In the genomic region with DNA sequence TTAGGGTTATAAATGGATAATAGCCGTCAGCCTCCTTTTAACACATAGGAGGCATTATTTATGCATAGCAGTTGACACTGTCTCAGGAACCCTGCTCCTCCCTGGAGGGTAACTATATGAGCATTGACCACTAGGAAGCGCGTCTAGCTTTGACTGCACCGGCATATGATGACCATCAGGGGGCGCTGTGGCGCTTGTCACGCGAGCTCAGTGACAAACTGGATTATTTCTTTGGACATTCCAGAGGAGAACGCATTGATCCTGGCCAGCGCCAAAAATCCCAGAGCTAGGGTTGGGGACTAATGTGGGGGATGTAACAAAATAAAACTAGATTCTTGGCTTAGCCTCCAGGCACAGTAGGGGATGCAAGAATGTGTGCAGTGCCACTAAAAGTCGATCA, we compare ENCODE assay signal across 8 mouse cellular contexts. TPM values are rescaled to one million over a fixed set of nuclear protein-coding genes. Genes with fewer than 3 reads are reported as not detected.
DNase-seq lines count a peak whose midpoint lies in the region; ATAC-seq and TF ChIP-seq lines count a peak whose summit lies in the region.

No protein-coding gene starts in this region.

- WGBS in hindbrain, embryonic 11.5 days: 13% methylated on average over 11 of the region's 11 CpGs
- 12% methylated on average over 11 of the region's 11 CpGs for WGBS in hindbrain, embryonic 13.5 days
- WGBS in intestine, embryonic 14.5 days: 12% methylated on average over 11 of the region's 11 CpGs
- 7% methylated on average over 11 of the region's 11 CpGs for WGBS in midbrain, postnatal 0 days

- no peak overlapping the region for H3K9ac ChIP-seq in hindbrain, embryonic 11.5 days (ENCODE audit: low read depth, low read length)
- H3K9ac ChIP-seq in hindbrain, embryonic 13.5 days: no peak overlapping the region
- no peak overlapping the region for H3K9ac ChIP-seq in intestine, embryonic 14.5 days (ENCODE audit: low read length)
- H3K9ac ChIP-seq in midbrain, postnatal 0 days (replicated peaks; ENCODE audit: low read length, poor library complexity, severe bottlenecking): no peak overlapping the region

- H3K27ac ChIP-seq in hindbrain, embryonic 11.5 days (ENCODE audit: low read depth, low read length): no peak overlapping the region
- no peak overlapping the region for H3K27ac ChIP-seq in hindbrain, embryonic 13.5 days
- no peak overlapping the region for H3K27ac ChIP-seq in intestine, embryonic 14.5 days (ENCODE audit: low read depth)
- H3K27ac ChIP-seq in midbrain, postnatal 0 days (ENCODE audit: low read depth, low read length): no peak overlapping the region
- 0 out of 2 replicates have a peak overlapping the region, but pooled peaks have one; percentile 23 for H3K27ac ChIP-seq in testis, adult 2 months (ENCODE audit: control insufficient read depth, insufficient read depth, low read depth, low read length)

- H3K4me3 ChIP-seq in hindbrain, embryonic 11.5 days (ENCODE audit: low read depth, low read length): no peak overlapping the region
- no peak overlapping the region for H3K4me3 ChIP-seq in hindbrain, embryonic 13.5 days
- no peak overlapping the region for H3K4me3 ChIP-seq in intestine, embryonic 14.5 days (ENCODE audit: low read depth, low read length)
- H3K4me3 ChIP-seq in midbrain, postnatal 0 days (ENCODE audit: low read depth, low read length): no peak overlapping the region
- H3K4me3 ChIP-seq in testis, adult 2 months (ENCODE audit: control insufficient read depth, low read depth, low read length): no peak overlapping the region

- no peak for TF ChIP-seq POLR2A in brain, embryonic 14.5 days (IDR thresholded peaks at IDR 0.05; ENCODE audit: borderline replicate concordance, extremely low read depth, insufficient read depth, insufficient read length, poor library complexity, severe bottlenecking)
- no peak for TF ChIP-seq POLR2A in testis, adult 2 months (IDR thresholded peaks at IDR 0.05; ENCODE audit: control insufficient read depth, low read depth, low read length)

- no peaks in the 10 kb centered on the region for H3K36me3 ChIP-seq in hindbrain, embryonic 11.5 days (ENCODE audit: control insufficient read depth, insufficient read depth, low read length)
- H3K36me3 ChIP-seq in hindbrain, embryonic 13.5 days: no peaks in the 10 kb centered on the region
- H3K36me3 ChIP-seq in intestine, embryonic 14.5 days (ENCODE audit: control insufficient read depth, insufficient read depth, low read length): peaks cover 24% of the 10 kb centered on the region
- 0 out of 2 replicates have a peak, but pooled peaks cover 3% of the 10 kb centered on the region for H3K36me3 ChIP-seq in midbrain, postnatal 0 days (ENCODE audit: insufficient read depth, low read length)
- H3K36me3 ChIP-seq in testis, adult 2 months (ENCODE audit: control insufficient read depth, insufficient read depth, low read length): no peaks in the 10 kb centered on the region

- 0 out of 2 replicates have a peak, but pooled peaks cover 2% of the 10 kb centered on the region for H3K27me3 ChIP-seq in hindbrain, embryonic 11.5 days (ENCODE audit: control insufficient read depth, insufficient read depth, low read length)
- H3K27me3 ChIP-seq in hindbrain, embryonic 13.5 days: peaks cover 16% of the 10 kb centered on the region; the same call in 1 of the 2 replicates
- no peaks in the 10 kb centered on the region for H3K27me3 ChIP-seq in intestine, embryonic 14.5 days (replicated peaks; ENCODE audit: control insufficient read depth, insufficient read depth, low read length)
- no peaks in the 10 kb centered on the region for H3K27me3 ChIP-seq in midbrain, postnatal 0 days (ENCODE audit: insufficient read depth, low read length)
- no peaks in the 10 kb centered on the region for H3K27me3 ChIP-seq in testis, adult 2 months (ENCODE audit: control insufficient read depth, insufficient read depth, low read length)

- no peaks in the 10 kb centered on the region for H3K9me3 ChIP-seq in hindbrain, embryonic 11.5 days (ENCODE audit: control insufficient read depth, low read length)
- no peaks in the 10 kb centered on the region for H3K9me3 ChIP-seq in hindbrain, embryonic 13.5 days
- H3K9me3 ChIP-seq in intestine, embryonic 14.5 days (ENCODE audit: control insufficient read depth, low read length): no peaks in the 10 kb centered on the region
- H3K9me3 ChIP-seq in midbrain, postnatal 0 days (ENCODE audit: low read length): no peaks in the 10 kb centered on the region

- H3K4me1 ChIP-seq in hindbrain, embryonic 11.5 days (replicated peaks; ENCODE audit: control insufficient read depth, insufficient read depth, low read length): no peaks in the 10 kb centered on the region
- H3K4me1 ChIP-seq in hindbrain, embryonic 13.5 days (replicated peaks): no peaks in the 10 kb centered on the region
- peaks cover 4% of the 10 kb centered on the region; the same call in 1 of the 2 replicates for H3K4me1 ChIP-seq in intestine, embryonic 14.5 days (replicated peaks; ENCODE audit: control insufficient read depth, insufficient read depth, low read length)
- no peaks in the 10 kb centered on the region for H3K4me1 ChIP-seq in midbrain, postnatal 0 days (ENCODE audit: insufficient read depth, low read length)
- peaks cover 23% of the 10 kb centered on the region for H3K4me1 ChIP-seq in testis, adult 2 months (ENCODE audit: control insufficient read depth, insufficient read depth, low read length)

- intact Hi-C loops in left cerebral cortex, postnatal 10 days (cut with DNase I): no loop called here

- TF ChIP-seq CTCF in brain, embryonic 14.5 days (IDR thresholded peaks at IDR 0.05; ENCODE audit: borderline replicate concordance, extremely low read depth, insufficient read depth, insufficient read length): peak; percentile 93
- peak; percentile 95 for TF ChIP-seq CTCF in midbrain, postnatal 0 days (IDR thresholded peaks at IDR 0.05)
- peak; percentile 99 for TF ChIP-seq CTCF in testis, adult 2 months (IDR thresholded peaks at IDR 0.05; ENCODE audit: control insufficient read depth, insufficient read depth, insufficient replicate concordance, low read depth, low read length)

- peak; percentile 83 for DNase-seq in hindbrain, embryonic 11.5 days (ENCODE audit: low spot score)
- peak; percentile 72 for DNase-seq in brain, embryonic 14.5 days (ENCODE audit: low read depth)
- DNase-seq in forelimb bud, embryonic 11.5 days (ENCODE audit: low read depth, low spot score): peak; percentile 71
- peak; percentile 79 for DNase-seq in intestine, embryonic 14.5 days (ENCODE audit: low spot score)
- peak; percentile 58 to 77 for DNase-seq in left cerebral cortex, postnatal 10 days (ENCODE audit: extremely low spot score in 1 of 2, low spot score in 2 of 2)
- DNase-seq in midbrain, postnatal 0 days (ENCODE audit: low spot score): peak; percentile 77

- ATAC-seq in hindbrain, embryonic 11.5 days (ENCODE audit: low FRiP score): no peak
- ATAC-seq in hindbrain, embryonic 13.5 days (ENCODE audit: low FRiP score): no peak
- ATAC-seq in intestine, embryonic 14.5 days (replicated peaks; ENCODE audit: low FRiP score, low TSS enrichment, low read depth): 0 out of 2 replicates have a peak, but pooled peaks have one; percentile 18
- ATAC-seq in midbrain, postnatal 0 days (ENCODE audit: low FRiP score): peak; percentile 41; the same call in 1 of the 2 replicates

- H3K4me2 ChIP-seq in hindbrain, embryonic 11.5 days (replicated peaks; ENCODE audit: low read depth, low read length): no peak overlapping the region
- H3K4me2 ChIP-seq in hindbrain, embryonic 13.5 days: no peak overlapping the region
- no peak overlapping the region for H3K4me2 ChIP-seq in intestine, embryonic 14.5 days (ENCODE audit: low read length)
- H3K4me2 ChIP-seq in midbrain, postnatal 0 days (ENCODE audit: low read depth, low read length, poor library complexity, severe bottlenecking): no peak overlapping the region

RNA-seq across cellular contexts. Expression of gene Ltbp4, which starts 35.3 kb away (rescaled TPM):
- polyA plus RNA-seq in hindbrain, embryonic 11.5 days (2014; fragmentation: Nextera tagmentation; extraction: Ambion mirVana): 2.4 and 3.9 TPM in 2 replicates
- 5.4 and 6.0 TPM in 2 replicates for polyA plus RNA-seq in hindbrain, embryonic 13.5 days (2015; fragmentation: Nextera tagmentation; extraction: Ambion mirVana)
- polyA plus RNA-seq in brain, embryonic 14.5 days (2012; rRNA removed): 24.3 and 24.4 TPM in 2 replicates
- 97.9 and 110 TPM in 2 replicates for polyA plus RNA-seq in intestine, embryonic 14.5 days (2014; fragmentation: Nextera tagmentation; extraction: Ambion mirVana)
- 10 to 100 TPM; 52.3 to 57.5 TPM for total RNA-seq in left cerebral cortex, postnatal 10 days (2021)
- total RNA-seq in midbrain, postnatal 0 days (2014; rRNA removed): 25.3 and 44.3 TPM in 2 replicates
- 13.6 and 16.0 TPM in 2 replicates for polyA plus RNA-seq in midbrain, postnatal 0 days (2015; fragmentation: Nextera tagmentation; extraction: Ambion mirVana)
- 23.9 and 26.1 TPM in 2 replicates for polyA plus RNA-seq in testis, adult 2 months (2012; rRNA removed)

RNA-seq across cellular contexts. Expression of gene Numbl, which starts 43.9 kb away (rescaled TPM):
- polyA plus RNA-seq in hindbrain, embryonic 11.5 days (2014; fragmentation: Nextera tagmentation; extraction: Ambion mirVana): 19.8 and 22.7 TPM in 2 replicates
- polyA plus RNA-seq in hindbrain, embryonic 13.5 days (2015; fragmentation: Nextera tagmentation; extraction: Ambion mirVana): 48.4 and 49.6 TPM in 2 replicates
- 109 and 112 TPM in 2 replicates for polyA plus RNA-seq in brain, embryonic 14.5 days (2012; rRNA removed)
- 9.2 and 11.0 TPM in 2 replicates for polyA plus RNA-seq in intestine, embryonic 14.5 days (2014; fragmentation: Nextera tagmentation; extraction: Ambion mirVana)
- 100 to 1,000 TPM; 117 to 126 TPM for total RNA-seq in left cerebral cortex, postnatal 10 days (2021)
- 111 and 147 TPM in 2 replicates for total RNA-seq in midbrain, postnatal 0 days (2014; rRNA removed)
- 59.8 and 60.9 TPM in 2 replicates for polyA plus RNA-seq in midbrain, postnatal 0 days (2015; fragmentation: Nextera tagmentation; extraction: Ambion mirVana)
- 5.9 and 7.8 TPM in 2 replicates for polyA plus RNA-seq in testis, adult 2 months (2012; rRNA removed)

RNA-seq across cellular contexts. Expression of gene Shkbp1, which starts 53.6 kb away (rescaled TPM):
- 51.5 and 56.7 TPM in 2 replicates for polyA plus RNA-seq in hindbrain, embryonic 11.5 days (2014; fragmentation: Nextera tagmentation; extraction: Ambion mirVana)
- polyA plus RNA-seq in hindbrain, embryonic 13.5 days (2015; fragmentation: Nextera tagmentation; extraction: Ambion mirVana): 61.8 and 62.5 TPM in 2 replicates
- polyA plus RNA-seq in brain, embryonic 14.5 days (2012; rRNA removed): 142 and 232 TPM in 2 replicates
- 39.8 and 40.0 TPM in 2 replicates for polyA plus RNA-seq in intestine, embryonic 14.5 days (2014; fragmentation: Nextera tagmentation; extraction: Ambion mirVana)
- total RNA-seq in left cerebral cortex, postnatal 10 days (2021): 10 to 100 TPM; 24.7 to 27.9 TPM
- total RNA-seq in midbrain, postnatal 0 days (2014; rRNA removed): 36.3 and 42.7 TPM in 2 replicates
- 24.1 and 25.1 TPM in 2 replicates for polyA plus RNA-seq in midbrain, postnatal 0 days (2015; fragmentation: Nextera tagmentation; extraction: Ambion mirVana)
- 18.3 and 22.4 TPM in 2 replicates for polyA plus RNA-seq in testis, adult 2 months (2012; rRNA removed)

RNA-seq across cellular contexts. Expression of gene Gm20479, which starts 55.0 kb away (rescaled TPM):
- 0.33 and 0.57 TPM in 2 replicates for polyA plus RNA-seq in hindbrain, embryonic 11.5 days (2014; fragmentation: Nextera tagmentation; extraction: Ambion mirVana)
- not detected in 2 replicates for polyA plus RNA-seq in hindbrain, embryonic 13.5 days (2015; fragmentation: Nextera tagmentation; extraction: Ambion mirVana)
- 0.20 TPM in 1 of 2 replicates, not detected in the other for polyA plus RNA-seq in brain, embryonic 14.5 days (2012; rRNA removed)
- 0.50 and 1.2 TPM in 2 replicates for polyA plus RNA-seq in intestine, embryonic 14.5 days (2014; fragmentation: Nextera tagmentation; extraction: Ambion mirVana)
- not detected for total RNA-seq in left cerebral cortex, postnatal 10 days (2021)
- not detected in 2 replicates for total RNA-seq in midbrain, postnatal 0 days (2014; rRNA removed)
- polyA plus RNA-seq in midbrain, postnatal 0 days (2015; fragmentation: Nextera tagmentation; extraction: Ambion mirVana): not detected in 2 replicates
- polyA plus RNA-seq in testis, adult 2 months (2012; rRNA removed): 0.35 and 0.89 TPM in 2 replicates

Comparison
In these comparisons a context has a peak if more than half of its experiments do, and no peak if none do; other contexts are left out.
1. ATAC-seq: peak in intestine, embryonic 14.5 days (single experiment) and midbrain, postnatal 0 days (single experiment); none in hindbrain, embryonic 11.5 days (single experiment) and hindbrain, embryonic 13.5 days (single experiment).
2. Peak in every context shown above with its lines, with median percentiles within 50 percentile points of each other: DNase-seq and CTCF ChIP-seq.